Mouse (Mus musculus) CH12.LX (cell line): Measurements from ENCODE around the gene Mmp14. TPM values are rescaled to one million over a fixed set of nuclear protein-coding genes. Genes with fewer than 3 reads are reported as not detected.

Experiments used
- DNase-seq: peaks from one replicate; pipeline ENCODE4 v3.0.0-alpha.2; 2013; ENCODE audit errors: extremely low read depth
- H3K27ac ChIP-seq: 2 replicates; pipeline ENCODE4 v1.5.1; 2012; ENCODE audit warnings: low read depth, mild to moderate bottlenecking, control low read depth, moderate library complexity; ENCODE audit not compliant: insufficient read depth
- H3K27me3 ChIP-seq: replicated peaks from 2 replicates; pipeline ENCODE3; 2012; ENCODE audit warnings: inconsistent platforms
- H3K36me3 ChIP-seq, 2 experiments: replicated peaks in 1 of 2; 2 replicates each; pipeline versions ENCODE3 to v1.6.1; 2012; ENCODE audit warnings: inconsistent platforms in 1 of 2, low read length in 1 of 2, mild to moderate bottlenecking in 1 of 2, mixed read lengths in 1 of 2, moderate library complexity in 1 of 2; ENCODE audit not compliant: control insufficient read depth in 1 of 2, insufficient read depth in 1 of 2
- H3K4me1 ChIP-seq, 2 experiments: 2 replicates each; pipeline ENCODE4 v1.6.1; 2012; ENCODE audit warnings: inconsistent platforms in 1 of 2, moderate library complexity in 1 of 2; ENCODE audit not compliant: insufficient read depth in 2 of 2, control insufficient read depth in 1 of 2
- H3K4me2 ChIP-seq: 2 replicates; pipeline ENCODE4 v1.6.1; 2012; ENCODE audit warnings: low read depth, mild to moderate bottlenecking, control low read depth; ENCODE audit not compliant: poor library complexity, insufficient read depth, severe bottlenecking
- H3K4me3 ChIP-seq, 3 experiments: fragments of 150-350 bp in 1 of 3; sonication (generic) in 1 of 3; replicated peaks in 1 of 3; 2 replicates each; pipeline versions ENCODE3 to v1.5.1; 2011 to 2012; ENCODE audit warnings: low read depth in 2 of 3, low read length in 2 of 3, mild to moderate bottlenecking in 2 of 3, moderate library complexity in 2 of 3, control low read depth in 1 of 3, improper control_type of control experiment in 1 of 3, inconsistent platforms in 1 of 3, mixed read lengths in 1 of 3; ENCODE audit not compliant: poor library complexity in 1 of 3
- H3K79me2 ChIP-seq: replicated peaks from 2 replicates; pipeline ENCODE4 v1.6.1; 2012; ENCODE audit warnings: mild to moderate bottlenecking, moderate library complexity; ENCODE audit not compliant: control insufficient read depth, poor library complexity, insufficient read depth, severe bottlenecking; ENCODE audit errors: extremely low read depth
- H3K9ac ChIP-seq: 2 replicates; pipeline ENCODE4 v1.6.1; 2012; ENCODE audit warnings: low read depth, mild to moderate bottlenecking, control low read depth, moderate library complexity; ENCODE audit not compliant: insufficient read depth
- H3K9me3 ChIP-seq: replicated peaks from 2 replicates; pipeline ENCODE3; 2012; ENCODE audit warnings: low read length, inconsistent platforms, mixed read lengths
- BHLHE40 ChIP-seq: IDR thresholded peaks from 2 replicates; pipeline ENCODE4 v1.6.1; 2011; ENCODE audit warnings: mild to moderate bottlenecking, low read depth, low read length, improper control_type of control experiment
- ETS1 ChIP-seq: conservative IDR thresholded peaks from 2 replicates; pipeline ENCODE4 v1.6.1; 2012; ENCODE audit warnings: low read depth, mild to moderate bottlenecking, inconsistent platforms, low read length, improper control_type of control experiment, moderate library complexity
- HCFC1 ChIP-seq: IDR thresholded peaks from 2 replicates; pipeline ENCODE4 v1.6.1; 2012; ENCODE audit warnings: low read depth, mild to moderate bottlenecking, inconsistent platforms, low read length, improper control_type of control experiment
- JUN ChIP-seq: IDR thresholded peaks from 2 replicates; pipeline ENCODE4 v1.6.1; 2011; ENCODE audit warnings: low read depth, mild to moderate bottlenecking, low read length, improper control_type of control experiment, moderate library complexity; ENCODE audit not compliant: insufficient read depth
- JUND ChIP-seq: conservative IDR thresholded peaks from 2 replicates; pipeline ENCODE4 v1.6.1; 2011; ENCODE audit warnings: low read depth, low read length, improper control_type of control experiment
- KAT2A ChIP-seq: IDR thresholded peaks from 2 replicates; pipeline ENCODE4 v1.6.1; 2012; ENCODE audit warnings: low read length, improper control_type of control experiment, inconsistent platforms; ENCODE audit not compliant: insufficient replicate concordance
- MAFK ChIP-seq: IDR thresholded peaks from 2 replicates; pipeline ENCODE4 v1.6.1; 2011; ENCODE audit warnings: low read length, improper control_type of control experiment; ENCODE audit not compliant: insufficient replicate concordance
- MEF2A ChIP-seq: IDR thresholded peaks from 2 replicates; pipeline ENCODE4 v1.6.1; 2014; ENCODE audit warnings: low read depth, mild to moderate bottlenecking, inconsistent platforms, low read length, improper control_type of control experiment, borderline replicate concordance
- MYC ChIP-seq: IDR thresholded peaks from 2 replicates; pipeline ENCODE4 v1.6.1; 2011; ENCODE audit warnings: low read depth, mild to moderate bottlenecking, improper control_type of control experiment, low read length
- NELFE ChIP-seq: IDR thresholded peaks from 2 replicates; pipeline ENCODE4 v1.6.1; 2011; ENCODE audit warnings: low read depth, low read length, improper control_type of control experiment
- POLR2AphosphoS2 ChIP-seq: IDR thresholded peaks from 2 replicates; pipeline ENCODE4 v1.6.1; 2011; ENCODE audit warnings: low read depth, low read length, improper control_type of control experiment
- RAD21 ChIP-seq: IDR thresholded peaks from 2 replicates; pipeline ENCODE4 v1.6.1; 2011; ENCODE audit warnings: low read depth, mild to moderate bottlenecking, low read length, improper control_type of control experiment, moderate library complexity
- SMC3 ChIP-seq: IDR thresholded peaks from 2 replicates; pipeline ENCODE4 v1.6.1; 2011; ENCODE audit warnings: low read depth, low read length, improper control_type of control experiment
- TBP ChIP-seq: conservative IDR thresholded peaks from 2 replicates; pipeline ENCODE4 v1.6.1; 2011; ENCODE audit warnings: low read depth, low read length, improper control_type of control experiment
- USF1 ChIP-seq: IDR thresholded peaks from 2 replicates; pipeline ENCODE4 v1.6.1; 2014; ENCODE audit warnings: low read depth, mild to moderate bottlenecking, inconsistent platforms, low read length, improper control_type of control experiment
- USF2 ChIP-seq: conservative IDR thresholded peaks from 2 replicates; pipeline ENCODE4 v1.6.1; 2011; ENCODE audit warnings: low read depth, low read length, improper control_type of control experiment
- ZKSCAN1 ChIP-seq: IDR thresholded peaks from 2 replicates; pipeline ENCODE4 v1.6.1; 2012; ENCODE audit warnings: low read depth, inconsistent platforms, low read length, improper control_type of control experiment, borderline replicate concordance
- ZNF384 ChIP-seq: IDR thresholded peaks from 2 replicates; pipeline ENCODE4 v1.6.1; 2012; ENCODE audit warnings: low read depth, low read length, improper control_type of control experiment, inconsistent platforms
- dilution Hi-C: fragments of 300-500 bp; cut with MboI; formaldehyde crosslinking; loops from 2 replicates; pipeline ENCODE4 v1.14.3; 2020; ENCODE audit warnings: low sequenced_read_pairs; ENCODE audit not compliant: extremely low pct_unique_long_range_greater_than_20kb, extremely low pct_ligation_motif_present
- in situ Hi-C: fragments of 300-500 bp; cut with MboI; formaldehyde crosslinking; loops from 3 replicates; pipeline ENCODE4 v1.14.3; 2019; ENCODE audit warnings: low sequenced_read_pairs, low pct_ligation_motif_present, low pct_unique_long_range_greater_than_20kb, mixed read lengths
- polyA plus RNA-seq: library from polyadenylated mRNA; unstranded; fragments of >175 nt; gene quantifications from 2 replicates; pipeline ENCODE4 v1.2.1, GENCODE M21; 2012; ENCODE audit warnings: low read depth; ENCODE audit not compliant: insufficient read length
- total RNA-seq, 2 experiments: library from RNA; depleted of rRNA; stranded (reverse); fragments of 300-350 nt in 1 of 2; fragments of >200 nt in 1 of 2; gene quantifications; 2 replicates each; pipeline ENCODE4 v1.2.3; 2012 to 2014

The Mmp14 gene
- total and polyA plus RNA-seq, 3 experiments, result 0.08 TPM; not detected in 1

- no peaks in the 10 kb centered on the region for H3K27me3 ChIP-seq
- H3K4me1 ChIP-seq, result peaks cover 9 to 22% of the 10 kb centered on the region in 2 experiments; a peak in 3 of 4 replicates
- H3K4me3 ChIP-seq, result no peak overlapping the region
- no peaks in the 10 kb centered on the region for H3K79me2 ChIP-seq
- dilution Hi-C loops, result no loop called here
- peaks cover 9 to 26% of the 10 kb centered on the region in 2 experiments for H3K36me3 ChIP-seq
- in situ Hi-C loops, result no loop called here
- no peak overlapping the region for H3K27ac ChIP-seq
- no peaks in the 10 kb centered on the region for H3K9me3 ChIP-seq
- TF ChIP-seq ZKSCAN1 (no peak), MAFK (no peak), SMC3 (no peak), RAD21 (no peak), JUN (no peak), JUND (no peak), TBP (no peak)
- TF ChIP-seq, all 38 proteins: peak for 0
- Histone ChIP-seq H3K9ac (no peak overlapping the region), H3K4me2 (no peak overlapping the region)
- DNase-seq, result no peak
These were observed 43.3 kb downstream of the Mmp14 start for GRCm38 (mm10) chr14:54474744-54475143.

DNA sequence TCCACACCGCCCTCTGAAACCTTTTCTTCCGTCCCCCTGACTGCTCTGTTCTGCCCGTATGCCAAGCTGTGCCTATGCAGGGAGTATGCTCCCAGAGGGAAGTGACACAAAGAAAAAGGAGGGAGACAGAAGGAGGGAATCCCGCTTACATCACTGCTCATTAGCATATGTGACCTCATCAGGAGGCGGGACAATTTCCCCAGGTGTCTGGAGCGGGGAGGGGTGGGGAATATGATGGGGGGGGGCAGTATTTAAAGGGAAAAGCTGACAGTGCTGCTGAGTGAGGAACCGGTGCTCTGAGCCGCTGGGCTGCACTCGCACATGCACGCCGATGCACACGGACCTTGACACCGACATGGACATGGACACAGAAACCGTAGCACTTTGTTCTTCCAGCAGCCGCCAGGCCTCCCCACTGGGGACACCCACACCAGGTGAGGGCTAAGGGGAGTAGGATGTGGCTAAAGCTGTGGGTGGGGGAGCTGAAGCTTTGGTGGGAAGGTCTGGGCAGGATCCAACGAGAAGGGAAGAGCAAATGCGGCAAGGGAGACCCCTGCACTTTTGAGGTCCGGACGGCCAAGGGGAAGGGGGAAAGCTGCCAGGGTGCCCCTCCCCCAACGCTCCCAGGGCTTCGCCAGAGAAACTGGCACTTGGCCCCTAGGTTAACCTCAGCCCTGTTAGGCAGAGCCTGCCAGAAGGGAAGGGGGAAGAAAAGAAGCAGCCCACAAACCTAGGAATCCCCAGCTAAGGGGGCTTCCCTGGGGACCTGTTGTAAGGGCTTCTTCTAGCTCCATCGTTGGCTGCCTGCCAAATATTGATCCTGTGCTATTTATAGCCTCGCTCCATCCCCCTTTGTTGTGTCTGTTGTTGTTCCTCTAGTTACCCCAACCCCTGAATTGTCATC, 44.8 kb downstream of the Mmp14 start, which contains the start of gene Rem2:
Rem2 (plus strand) TSS at position 160 of the 904 bp plus-strand sequence.
- H3K27me3 ChIP-seq, result no peaks in the 10 kb centered on the region
- no peak within 1 kb of the TSS for H3K9ac ChIP-seq
- dilution Hi-C loops, result no loop called here
- H3K4me3 ChIP-seq, result no peak within 1 kb of the TSS
- no peaks in the 10 kb centered on the region for H3K79me2 ChIP-seq
- H3K4me2 ChIP-seq, result no peak within 1 kb of the TSS
- TF ChIP-seq POLR2AphosphoS2 (no peak), ZKSCAN1 (no peak), NELFE (no peak), ZNF384 (no peak), BHLHE40 (no peak), USF1 (no peak), KAT2A (no peak), MAFK (no peak), USF2 (no peak), HCFC1 (no peak), MEF2A (no peak), MYC (no peak), ETS1 (no peak)
- DNase-seq, result no peak
- in situ Hi-C loops, result no loop called here
- H3K9me3 ChIP-seq, result no peaks in the 10 kb centered on the region
- no peak within 1 kb of the TSS for H3K27ac ChIP-seq
- H3K36me3 ChIP-seq, result peaks cover 0 to 11% of the 10 kb centered on the region in 2 experiments
- peaks cover 16 to 32% of the 10 kb centered on the region in 2 experiments for H3K4me1 ChIP-seq
